Mouse (Mus musculus) brain, embryonic 18.5 days (tissue): ENCODE data around the gene Echdc1.
A peak's percentile ranks its signal among the peaks of the same experiment; 100 is the strongest.
"Not testable (repeated sequence)": the region's sequence is repeated elsewhere in the genome, so short reads cannot be mapped to it uniquely, and the experiment has no call there.

Experiments
- DNase-seq: peaks from one replicate; pipeline ENCODE4 v3.0.0-alpha.2; 2012; ENCODE audit warnings: low read depth, low spot score

Echdc1 gene

DNA sequence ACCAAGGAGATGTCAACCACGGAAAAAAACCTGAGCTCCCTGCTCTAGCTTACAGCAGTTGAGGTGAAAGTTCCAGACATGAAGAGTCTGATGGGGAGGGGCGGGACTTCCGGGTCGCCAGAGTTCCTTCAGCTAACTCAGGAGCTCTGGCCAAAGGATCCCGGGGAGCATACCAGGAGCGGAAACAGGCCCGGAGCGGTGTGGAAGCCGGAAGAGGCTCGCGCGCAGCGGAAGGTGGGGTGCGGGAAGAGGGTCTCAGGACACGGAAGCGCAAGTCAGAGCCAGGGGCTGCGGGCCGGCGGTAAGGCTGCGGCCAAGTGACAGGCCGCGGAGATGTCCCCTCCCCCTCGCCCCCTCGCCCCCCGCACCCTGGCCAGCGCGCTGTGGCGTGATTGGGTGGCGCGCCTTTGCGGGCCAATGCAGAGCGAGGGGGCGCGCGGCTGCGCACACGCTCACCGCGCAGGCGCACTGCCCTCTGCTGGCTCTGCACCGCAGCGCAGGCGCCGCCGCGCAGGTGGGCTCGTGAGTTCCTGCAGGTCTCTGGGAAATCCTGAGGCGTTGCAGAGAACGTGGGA is at the start of gene Echdc1:
TSS of gene Echdc1 (plus strand) at position 103 of the 575 bp plus-strand sequence.
- DNase-seq: peak; percentile 74

- DNase-seq: no peak
Observed at GRCm38 (mm10) chr10:29281736-29282135, 31.2 kb upstream of the Echdc1 start.

GRCm38 (mm10) chr10:29285757-29286156 is 27.2 kb upstream of the Echdc1 start:
- no peak for DNase-seq

DNA sequence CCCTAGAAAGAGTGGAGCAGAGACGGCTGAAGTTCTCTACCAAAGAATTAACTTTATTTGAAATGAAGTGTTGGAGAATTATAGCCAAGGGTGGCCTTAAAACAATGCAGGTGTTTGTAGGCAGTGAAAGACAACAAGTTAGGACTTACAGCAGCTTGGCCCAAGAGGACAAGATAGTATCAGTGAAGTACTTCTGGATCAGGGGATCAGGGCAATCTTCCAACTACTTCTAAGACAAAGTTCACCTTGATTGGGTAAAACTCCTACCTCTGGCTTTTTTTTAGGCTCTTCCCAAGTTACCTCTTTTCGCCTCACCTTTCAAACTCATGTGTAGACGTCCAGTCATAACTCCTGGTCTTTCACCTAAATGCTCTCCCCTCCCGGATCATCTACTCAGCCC is 10.7 kb upstream of the Echdc1 start:
- no peak for DNase-seq

DNA sequence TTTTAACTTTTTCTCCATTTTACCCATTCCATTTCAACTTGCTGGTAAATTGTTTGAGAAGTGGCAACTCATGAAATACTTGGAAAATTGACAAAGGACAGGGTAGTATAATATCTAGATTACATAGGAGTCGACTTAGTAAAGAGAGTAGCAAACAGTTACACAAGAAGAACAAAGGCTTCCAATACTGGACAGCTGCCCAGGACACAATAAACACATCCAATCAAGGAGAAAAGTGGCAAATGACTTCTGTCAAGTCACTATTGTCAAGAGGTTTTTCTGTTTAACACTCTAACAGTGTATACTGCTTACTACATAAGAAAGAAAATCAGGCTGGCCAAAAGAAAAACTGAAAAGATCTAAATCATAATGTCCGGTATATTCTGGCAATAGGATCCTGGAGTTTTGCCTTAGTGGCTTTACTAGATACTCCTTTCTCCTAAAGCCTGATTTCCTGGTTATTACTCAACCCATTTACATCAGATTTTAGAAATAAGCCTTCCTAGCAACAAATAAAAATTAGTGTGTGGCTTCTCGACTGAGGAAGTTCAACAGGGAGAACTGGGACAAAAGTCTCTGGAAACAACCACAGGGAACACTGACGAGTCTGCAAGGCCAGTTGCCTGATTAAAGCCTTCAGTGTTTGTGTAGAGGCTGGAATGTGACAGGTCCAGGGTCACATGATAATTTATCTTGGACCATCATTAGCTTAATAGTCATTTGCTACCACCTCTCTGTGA is 1.3 kb upstream of the Echdc1 start:
- no peak for DNase-seq

DNA sequence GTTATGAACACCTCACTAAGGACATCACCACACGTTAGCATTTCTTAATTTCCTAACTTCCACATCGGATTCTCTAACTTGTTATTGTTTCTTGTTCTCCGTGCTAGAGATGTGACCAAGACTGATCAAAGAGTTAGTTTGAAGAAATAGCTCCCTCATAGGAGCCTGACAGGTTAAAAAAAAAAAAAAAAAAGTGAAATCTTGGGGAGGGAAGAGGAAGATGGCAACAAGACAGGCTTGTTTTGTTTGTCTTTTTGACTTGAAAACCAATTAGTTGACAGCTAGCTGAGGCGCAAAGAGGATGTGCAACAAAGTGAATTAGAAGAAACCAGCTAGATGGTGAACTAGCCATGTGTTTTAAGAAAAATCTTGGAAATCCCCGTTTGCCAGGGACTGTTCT is 939 bp downstream of the Echdc1 start:
- no peak for DNase-seq

DNA sequence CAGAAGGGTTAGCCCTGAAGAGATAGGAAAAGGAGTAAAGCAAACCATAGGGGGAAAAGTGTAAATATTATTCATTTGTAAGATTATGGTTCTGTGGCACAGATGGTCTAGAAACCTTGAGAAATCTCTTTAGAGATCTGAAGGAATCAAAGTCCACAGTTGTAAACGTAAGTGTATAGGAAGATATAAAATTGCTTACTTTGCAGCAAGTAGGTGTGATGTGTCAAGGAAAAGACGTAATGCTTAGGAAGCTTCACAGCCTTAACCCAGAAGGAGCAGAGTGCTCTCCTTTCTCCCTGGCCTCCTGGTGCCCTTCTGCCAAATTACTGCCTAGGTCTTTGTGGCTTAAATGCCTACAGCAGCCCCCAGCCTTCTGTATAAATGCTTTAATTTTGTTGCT is 11.9 kb downstream of the Echdc1 start:
- no peak for DNase-seq

DNA sequence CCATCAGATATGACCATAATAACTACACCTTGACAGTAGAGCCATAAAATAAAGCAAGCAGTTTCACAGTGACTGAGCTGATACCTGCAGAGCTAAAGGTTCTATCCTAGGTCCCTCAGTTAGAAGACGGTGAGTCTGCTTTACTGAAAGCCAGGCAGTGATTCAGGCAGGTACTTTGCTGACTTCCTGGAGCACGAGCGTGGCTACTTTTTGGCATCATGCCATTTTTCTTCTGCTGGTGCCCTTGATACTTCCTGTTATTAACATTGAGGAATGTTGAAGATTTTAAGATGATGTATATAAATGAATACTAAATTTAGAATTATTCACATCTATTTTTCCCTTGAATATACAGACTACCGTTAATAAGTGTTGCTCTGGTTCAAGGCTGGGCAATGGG is 20.9 kb downstream of the Echdc1 start:
- no peak for DNase-seq

DNA sequence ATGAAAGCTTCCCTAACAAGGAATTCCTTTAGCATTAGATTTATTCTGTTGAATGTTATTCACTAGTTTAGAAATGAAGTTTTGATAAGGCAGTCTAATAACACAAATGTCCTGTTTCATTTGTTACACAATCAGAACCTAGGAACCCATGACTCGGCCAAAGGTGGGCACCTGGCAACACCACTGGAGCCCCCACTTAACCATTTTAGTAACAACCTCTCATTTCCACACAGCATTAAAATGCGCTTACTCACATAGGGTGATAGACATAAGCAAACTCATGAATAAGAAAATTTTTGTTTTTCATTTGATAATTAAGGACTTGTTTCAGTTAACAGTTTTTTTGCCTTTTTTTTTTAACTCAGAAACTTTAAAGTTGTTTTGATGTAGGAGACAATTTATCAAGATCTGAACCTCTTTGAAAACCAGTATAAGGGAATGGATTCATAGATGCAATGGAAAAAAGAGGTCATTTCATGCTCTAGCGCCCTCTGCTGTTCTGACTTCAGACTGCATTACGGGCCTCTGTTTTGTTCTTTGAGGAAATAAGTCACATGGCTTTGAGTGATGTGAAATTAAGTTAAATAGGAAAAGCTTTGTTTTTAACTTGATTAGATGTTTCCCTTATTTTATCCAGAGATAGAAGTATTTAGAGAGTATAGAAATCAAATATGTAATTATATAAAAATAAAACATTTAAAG is 25.5 kb downstream of the Echdc1 start:
- DNase-seq: no peak

GRCm38 (mm10) chr10:29344232-29344631 is 31.3 kb downstream of the Echdc1 start:
- no peak for DNase-seq

DNA sequence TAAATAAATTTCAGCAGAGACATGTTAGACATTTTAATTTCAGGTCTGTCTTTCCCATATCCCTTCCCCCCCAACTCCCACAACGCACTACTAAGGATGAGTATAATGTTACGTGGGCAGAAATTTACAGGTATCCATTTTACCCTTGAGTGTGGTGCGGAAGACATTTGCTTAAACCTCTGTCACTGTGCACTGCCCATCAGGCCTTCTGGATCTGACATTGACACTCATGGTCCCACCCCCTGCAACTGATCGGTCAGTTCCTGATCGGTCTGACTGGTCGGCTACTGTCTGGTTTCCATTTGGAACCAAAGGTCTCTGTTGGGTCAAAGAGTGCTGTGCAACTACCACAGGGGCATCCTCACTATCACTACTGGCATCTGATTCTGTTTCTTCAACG is 33.7 kb downstream of the Echdc1 start:
- DNase-seq: no peak

- DNase-seq: no peak
Observed at GRCm38 (mm10) chr10:29351420-29351819, 38.5 kb downstream of the Echdc1 start.

DNA sequence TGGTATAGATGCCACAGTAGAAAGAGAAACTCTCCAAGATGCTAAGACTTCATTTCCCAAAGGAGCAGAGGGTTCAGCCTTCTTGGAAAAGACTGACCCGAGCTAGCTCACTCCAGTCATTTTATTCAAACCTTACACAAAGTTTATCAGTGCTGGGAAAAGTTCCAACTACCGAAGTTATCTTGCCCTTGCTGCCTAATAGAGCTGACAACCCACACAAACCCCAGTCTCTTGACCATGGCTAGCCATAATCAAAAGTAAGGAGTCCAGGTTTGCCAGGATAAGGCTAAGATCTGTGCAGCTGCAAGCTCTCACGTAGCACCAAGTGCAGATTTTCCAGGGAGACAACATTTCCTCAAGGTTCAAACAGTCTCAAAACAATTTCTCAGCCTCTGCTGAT is 39.6 kb downstream of the Echdc1 start:
- no peak for DNase-seq

DNA sequence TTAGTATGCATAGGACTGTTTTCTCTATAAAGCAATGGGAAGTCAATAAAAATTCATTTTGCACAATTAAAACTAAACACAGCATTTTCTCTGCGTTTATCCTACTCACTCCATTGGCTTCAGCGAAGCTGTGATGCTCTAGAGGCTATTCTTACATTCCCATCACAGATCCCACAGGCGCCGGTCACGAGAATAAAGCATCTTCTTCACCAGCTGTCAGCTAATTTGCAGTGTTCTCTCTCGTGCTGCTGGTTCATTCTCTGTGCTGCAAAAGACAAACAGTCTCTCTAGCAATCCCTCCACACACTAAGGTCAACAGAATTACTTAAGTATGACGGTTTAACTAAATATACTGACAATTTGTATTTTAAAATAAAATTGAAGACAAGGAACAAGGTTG is 41.2 kb downstream of the Echdc1 start:
- DNase-seq: no peak

DNA sequence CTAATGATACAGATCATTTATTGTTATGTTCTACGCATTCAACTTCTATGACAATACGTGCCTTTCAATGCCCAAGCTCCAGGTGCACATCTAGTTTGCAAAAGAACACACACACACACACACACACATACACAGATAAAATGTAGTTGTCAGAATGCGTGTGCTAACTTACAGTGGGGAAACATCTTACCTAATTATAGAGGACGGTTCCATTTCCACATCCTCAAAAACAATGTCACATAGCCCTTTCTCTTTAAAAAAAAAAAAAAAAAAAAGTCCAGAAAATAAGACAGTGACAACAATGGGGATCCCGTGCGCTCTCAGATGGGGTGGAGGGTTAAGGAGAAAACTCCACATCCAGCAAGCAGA is 48.1 kb downstream of the Echdc1 start:
- DNase-seq: no peak

- DNase-seq: peak; percentile 68
Observed at GRCm38 (mm10) chr10:29361464-29362196, 48.7 kb downstream of the Echdc1 start.

DNA sequence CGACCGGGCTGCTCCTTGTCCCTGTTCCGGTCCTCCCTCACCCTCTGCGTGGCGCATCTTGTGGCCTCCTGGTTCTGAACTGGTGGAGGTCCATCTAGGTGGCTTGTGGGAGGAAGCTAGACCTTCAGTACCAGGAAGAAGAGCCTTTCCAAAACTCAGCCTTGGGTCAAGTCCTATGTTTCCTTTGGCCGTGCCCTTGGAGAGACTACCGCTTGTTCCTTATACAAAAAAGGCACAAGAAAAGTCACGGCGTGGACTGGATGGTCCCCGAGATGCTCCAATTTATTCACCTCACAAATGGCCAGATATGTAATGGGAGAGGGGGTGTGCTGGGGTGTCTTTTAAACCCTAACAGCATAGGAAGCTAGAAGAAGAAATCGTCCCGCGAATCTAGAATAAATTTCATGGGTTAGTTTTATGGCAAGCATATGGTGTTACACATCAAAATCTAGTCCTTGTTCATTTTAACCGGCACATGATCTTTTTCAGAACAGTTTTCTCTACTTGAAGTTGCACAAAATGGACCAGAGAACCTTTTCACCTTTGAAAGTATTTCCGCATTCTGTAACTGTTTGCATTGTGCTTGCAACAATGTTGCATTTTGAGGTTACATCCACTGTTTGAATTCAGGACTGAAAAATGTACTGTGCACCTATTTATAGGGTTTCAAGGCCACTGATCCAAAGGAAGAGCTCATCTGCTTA is 49.4 kb downstream of the Echdc1 start, which contains the start of gene Rnf146:
TSS of gene Rnf146 (minus strand) at position 246 of the 704 bp plus-strand sequence.
- DNase-seq: no peak

GRCm38 (mm10) chr10:29374065-29374464 is 61.1 kb downstream of the Echdc1 start:
- no peak for DNase-seq

- DNase-seq: no peak
Observed at GRCm38 (mm10) chr10:29381558-29381957, 68.6 kb downstream of the Echdc1 start.

GRCm38 (mm10) chr10:29394890-29395289 is 81.9 kb downstream of the Echdc1 start:
- not testable (repeated sequence) for DNase-seq
